Comparison of ENCODE assay signal across 18 mouse cellular contexts in the genomic region with DNA sequence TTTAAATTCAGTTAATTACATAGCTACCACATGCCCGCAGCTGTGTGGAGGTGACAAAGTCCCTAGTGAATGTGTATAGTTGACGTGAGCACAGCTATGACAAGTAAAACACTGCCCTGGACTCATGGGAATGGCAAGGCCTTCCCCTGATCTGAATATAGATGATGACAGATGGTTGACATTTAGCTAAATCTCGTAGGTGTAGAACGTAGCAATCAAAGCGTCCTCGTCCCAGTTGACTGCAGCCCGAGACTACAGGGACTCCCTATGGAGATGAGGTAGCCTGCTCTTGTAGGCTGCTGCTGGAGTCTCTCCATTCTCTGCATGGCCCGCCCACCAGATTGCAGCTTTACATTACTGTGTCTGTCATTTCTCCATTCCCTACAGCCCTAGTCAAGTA.
DNase-seq lines count a peak whose midpoint lies in the region; ATAC-seq and TF ChIP-seq lines count a peak whose summit lies in the region.
"Had no signal": no experiment of that assay in that cellular context is flagged by ENCODE, and none has a peak within 500 bp of the region (broad histone marks: within the 10 kb centered on the region; RNA-seq: fewer than 3 reads in every experiment).

No protein-coding gene starts in this region.

- peak; percentile 15 for DNase-seq in kidney, adult 11 months
- no peak for DNase-seq in kidney, postnatal 25 days
- no peak for DNase-seq in hindbrain, postnatal 0 days (ENCODE audit: low spot score)
- DNase-seq in B cell, adult 2 months: no peak
- no peak for DNase-seq in adrenal gland, adult 2 months
- DNase-seq: adrenal gland, postnatal 25 days; cerebellum, postnatal 25 days; kidney, postnatal 14 days; left cerebral cortex, postnatal 4 days; right cerebral cortex, postnatal 25 days; thymus, adult 18-20 months had no signal

- no peaks in the 10 kb centered on the region for H3K36me3 ChIP-seq in neural tube, embryonic 12.5 days
- H3K36me3 ChIP-seq in neural tube, embryonic 15.5 days: no peaks in the 10 kb centered on the region
- no peaks in the 10 kb centered on the region for H3K36me3 ChIP-seq in hindbrain, postnatal 0 days (ENCODE audit: insufficient read depth, low read length)
- H3K36me3 ChIP-seq: embryonic facial prominence, embryonic 12.5 days; forebrain, embryonic 10.5 days; heart, embryonic 15.5 days; liver, embryonic 12.5 days; lung, embryonic 15.5 days had no signal

- no peaks in the 10 kb centered on the region for H3K9me3 ChIP-seq in neural tube, embryonic 12.5 days
- H3K9me3 ChIP-seq in neural tube, embryonic 15.5 days (replicated peaks): no peaks in the 10 kb centered on the region
- no peaks in the 10 kb centered on the region for H3K9me3 ChIP-seq in hindbrain, postnatal 0 days (ENCODE audit: low read length)
- H3K9me3 ChIP-seq: embryonic facial prominence, embryonic 12.5 days; heart, embryonic 15.5 days; liver, embryonic 12.5 days; lung, embryonic 15.5 days had no signal

- TF ChIP-seq CTCF in hindbrain, postnatal 0 days (IDR thresholded peaks at IDR 0.05; ENCODE audit: low read depth): no peak

- H3K4me2 ChIP-seq in neural tube, embryonic 12.5 days (replicated peaks): no peak overlapping the region
- H3K4me2 ChIP-seq in neural tube, embryonic 15.5 days: no peak overlapping the region
- H3K4me2 ChIP-seq in hindbrain, postnatal 0 days (ENCODE audit: low read depth, low read length): no peak overlapping the region
- H3K4me2 ChIP-seq: embryonic facial prominence, embryonic 12.5 days; heart, embryonic 15.5 days; liver, embryonic 12.5 days; lung, embryonic 15.5 days had no signal

- ATAC-seq in neural tube, embryonic 12.5 days (ENCODE audit: low FRiP score, low read depth): 0 out of 2 replicates have a peak, but pooled peaks have one; percentile 26
- ATAC-seq in neural tube, embryonic 15.5 days (ENCODE audit: low FRiP score): no peak
- ATAC-seq in hindbrain, postnatal 0 days: 0 out of 2 replicates have a peak, but pooled peaks have one; percentile 29
- ATAC-seq: liver, embryonic 12.5 days had no signal

- H3K4me1 ChIP-seq in neural tube, embryonic 12.5 days: peaks cover 20% of the 10 kb centered on the region
- H3K4me1 ChIP-seq in neural tube, embryonic 15.5 days: 0 out of 2 replicates have a peak, but pooled peaks cover 4% of the 10 kb centered on the region
- H3K4me1 ChIP-seq in hindbrain, postnatal 0 days (ENCODE audit: insufficient read depth, low read length): no peaks in the 10 kb centered on the region
- H3K4me1 ChIP-seq: embryonic facial prominence, embryonic 12.5 days; liver, embryonic 12.5 days had no signal

- no peak overlapping the region for H3K27ac ChIP-seq in neural tube, embryonic 12.5 days
- H3K27ac ChIP-seq in neural tube, embryonic 15.5 days (replicated peaks): no peak overlapping the region
- H3K27ac ChIP-seq in hindbrain, postnatal 0 days: no peak overlapping the region
- H3K27ac ChIP-seq: embryonic facial prominence, embryonic 12.5 days; forebrain, embryonic 10.5 days; heart, embryonic 15.5 days; liver, embryonic 12.5 days; lung, embryonic 15.5 days had no signal

- no peak overlapping the region for H3K9ac ChIP-seq in neural tube, embryonic 12.5 days
- no peak overlapping the region for H3K9ac ChIP-seq in neural tube, embryonic 15.5 days (replicated peaks)
- no peak overlapping the region for H3K9ac ChIP-seq in hindbrain, postnatal 0 days (replicated peaks; ENCODE audit: low read length)
- H3K9ac ChIP-seq: embryonic facial prominence, embryonic 12.5 days; heart, embryonic 15.5 days; liver, embryonic 12.5 days; lung, embryonic 15.5 days had no signal

- 53% methylated on average over 8 of the region's 8 CpGs for WGBS in neural tube, embryonic 12.5 days
- WGBS in neural tube, embryonic 15.5 days: 44% methylated on average over 8 of the region's 8 CpGs
- WGBS in hindbrain, postnatal 0 days: 45% methylated on average over 8 of the region's 8 CpGs

- H3K4me3 ChIP-seq in neural tube, embryonic 12.5 days: no peak overlapping the region
- no peak overlapping the region for H3K4me3 ChIP-seq in neural tube, embryonic 15.5 days (replicated peaks)
- H3K4me3 ChIP-seq in hindbrain, postnatal 0 days (ENCODE audit: low read length): no peak overlapping the region
- H3K4me3 ChIP-seq: embryonic facial prominence, embryonic 12.5 days; forebrain, embryonic 10.5 days; heart, embryonic 15.5 days; liver, embryonic 12.5 days; lung, embryonic 15.5 days had no signal

- no peaks in the 10 kb centered on the region for H3K27me3 ChIP-seq in neural tube, embryonic 12.5 days (replicated peaks)
- H3K27me3 ChIP-seq in neural tube, embryonic 15.5 days (replicated peaks): no peaks in the 10 kb centered on the region
- H3K27me3 ChIP-seq in hindbrain, postnatal 0 days (ENCODE audit: insufficient read depth, low read length): no peaks in the 10 kb centered on the region
- H3K27me3 ChIP-seq: embryonic facial prominence, embryonic 12.5 days; heart, embryonic 15.5 days; liver, embryonic 12.5 days; lung, embryonic 15.5 days had no signal
